Mouse (Mus musculus) heart, postnatal 25 days (tissue): ENCODE results near the gene Lyar. TPM values are rescaled to one million over a fixed set of nuclear protein-coding genes. Genes with fewer than 3 reads are reported as not detected.
A peak's percentile ranks its signal among the peaks of the same experiment; 100 is the strongest.

ENCODE experiments used
- DNase-seq: peaks from one replicate; pipeline ENCODE4 v3.0.0; 2022; ENCODE audit warnings: low spot score
- intact Hi-C: fragments of 180-260 bp; cut with DNase I; formaldehyde crosslinking; loops from one replicate; pipeline ENCODE4 v1.15.1; 2025
- total RNA-seq, 2 experiments: library from RNA; stranded (reverse); gene quantifications; 2 replicates each; pipeline ENCODE4 v1.2.3; 2021

Gene Lyar
- total RNA-seq, 2 experiments from 2014 or later, result 14.4 to 15.8 TPM

DNA sequence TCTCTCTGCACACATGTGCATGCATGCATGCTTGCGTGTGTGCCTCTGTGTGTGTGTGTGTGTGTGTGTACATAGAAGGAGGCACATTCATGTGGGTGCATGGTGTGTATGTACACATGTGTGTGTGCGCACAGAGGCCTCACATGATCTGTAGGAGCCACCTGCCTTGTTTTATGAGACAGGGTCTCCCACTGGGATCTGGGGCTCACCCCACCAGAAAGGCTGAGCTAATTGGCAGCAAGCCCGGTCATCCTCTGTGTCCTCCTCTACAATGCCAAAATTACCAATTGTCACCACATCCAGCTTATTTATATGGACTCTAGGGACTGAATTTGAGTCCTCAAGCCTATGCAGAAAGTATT lies 21.2 kb downstream of the Lyar start:
- DNase-seq, result no peak
- intact Hi-C loops, result no loop called here

DNA sequence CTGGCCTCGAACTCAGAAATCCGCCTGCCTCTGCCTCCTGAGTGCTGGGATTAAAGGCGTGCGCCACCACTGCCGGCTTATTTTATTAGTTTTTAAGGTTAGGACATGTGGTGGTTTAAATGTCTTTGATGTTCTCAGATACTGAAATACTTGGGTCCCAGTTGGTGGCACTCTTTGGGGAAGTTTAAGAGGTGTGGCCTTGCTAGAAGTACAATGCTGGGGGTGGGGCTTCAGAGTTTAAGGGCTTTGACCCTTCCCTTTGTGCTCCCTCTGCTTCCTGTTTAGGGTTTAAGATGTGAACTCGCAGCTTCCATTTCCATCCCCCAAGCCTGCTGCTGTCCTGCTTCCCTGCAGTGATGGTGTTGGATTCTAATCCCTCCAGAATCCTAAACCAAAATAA lies 21.7 kb downstream of the Lyar start:
- intact Hi-C loops, result no loop called here
- DNase-seq, result no peak

DNA sequence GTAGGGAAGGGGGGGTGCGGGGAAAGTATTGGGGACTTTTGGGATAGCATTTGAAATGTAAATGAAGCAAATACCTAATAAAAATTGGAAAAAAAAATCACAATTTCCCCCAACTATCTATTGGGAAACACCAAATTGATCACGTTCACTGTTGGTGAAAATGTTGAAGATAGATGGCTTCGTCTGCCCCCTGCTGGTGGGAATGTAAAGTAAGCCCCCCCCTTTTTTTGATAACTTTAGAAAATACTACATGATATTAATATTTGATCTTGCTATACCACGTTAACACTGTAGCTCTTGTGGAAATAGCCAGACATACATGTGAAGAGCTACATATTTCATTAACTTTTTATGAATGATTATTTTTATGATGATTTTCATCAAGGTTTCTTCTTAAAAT lies 34.9 kb downstream of the Lyar start:
- intact Hi-C loops, result loop anchor here (5.0 kb wide), 1 partner anchor 33 kb away; the partner anchor contains the start of genes Lyar and Zbtb49
- no peak for DNase-seq

DNA sequence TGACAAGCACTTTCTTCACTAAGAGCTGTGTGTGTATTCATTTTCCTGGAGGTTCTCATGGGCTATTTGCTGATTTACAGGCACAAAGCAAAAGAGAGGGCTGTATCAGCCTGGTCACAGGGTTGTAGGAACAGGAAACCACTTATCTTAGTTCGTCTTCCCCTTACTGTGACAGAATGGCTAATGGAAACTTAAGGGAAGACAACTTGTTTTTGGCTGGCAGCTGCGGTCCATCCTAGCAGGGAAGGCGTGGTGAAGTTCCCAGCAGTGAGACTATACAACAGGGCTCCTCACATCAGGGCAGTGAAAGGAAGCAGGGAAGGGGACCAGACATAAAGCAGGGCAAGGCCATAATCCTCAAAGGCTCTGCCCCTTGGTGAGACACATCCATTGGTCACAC lies 35.4 kb downstream of the Lyar start:
- no peak for DNase-seq
- intact Hi-C loops, result loop anchor here (5.0 kb wide), 1 partner anchor 33 kb away; the partner anchor contains the start of genes Lyar and Zbtb49

DNA sequence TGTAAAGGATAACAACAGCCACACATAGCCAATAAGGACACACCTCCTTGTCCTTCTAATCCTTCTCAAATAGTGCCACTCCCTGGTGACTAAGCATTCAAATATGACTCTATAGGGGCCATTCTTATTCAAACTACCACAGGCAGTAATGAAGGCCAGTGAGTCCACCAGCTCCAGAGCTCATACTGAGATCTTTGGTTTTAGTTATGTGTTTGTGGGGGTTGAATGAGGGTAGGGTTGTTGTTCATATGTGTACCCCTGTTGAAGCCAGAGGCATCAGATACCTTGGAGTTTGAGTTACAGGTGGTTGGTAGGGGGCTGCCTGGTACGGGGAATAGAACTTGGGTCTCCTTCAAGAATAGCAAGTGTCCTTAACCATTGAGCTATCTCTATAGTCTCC lies 36.3 kb downstream of the Lyar start:
- DNase-seq, result no peak
- intact Hi-C loops, result loop anchor here (5.0 kb wide), 1 partner anchor 34 kb away; the partner anchor contains the start of genes Lyar and Zbtb49

DNA sequence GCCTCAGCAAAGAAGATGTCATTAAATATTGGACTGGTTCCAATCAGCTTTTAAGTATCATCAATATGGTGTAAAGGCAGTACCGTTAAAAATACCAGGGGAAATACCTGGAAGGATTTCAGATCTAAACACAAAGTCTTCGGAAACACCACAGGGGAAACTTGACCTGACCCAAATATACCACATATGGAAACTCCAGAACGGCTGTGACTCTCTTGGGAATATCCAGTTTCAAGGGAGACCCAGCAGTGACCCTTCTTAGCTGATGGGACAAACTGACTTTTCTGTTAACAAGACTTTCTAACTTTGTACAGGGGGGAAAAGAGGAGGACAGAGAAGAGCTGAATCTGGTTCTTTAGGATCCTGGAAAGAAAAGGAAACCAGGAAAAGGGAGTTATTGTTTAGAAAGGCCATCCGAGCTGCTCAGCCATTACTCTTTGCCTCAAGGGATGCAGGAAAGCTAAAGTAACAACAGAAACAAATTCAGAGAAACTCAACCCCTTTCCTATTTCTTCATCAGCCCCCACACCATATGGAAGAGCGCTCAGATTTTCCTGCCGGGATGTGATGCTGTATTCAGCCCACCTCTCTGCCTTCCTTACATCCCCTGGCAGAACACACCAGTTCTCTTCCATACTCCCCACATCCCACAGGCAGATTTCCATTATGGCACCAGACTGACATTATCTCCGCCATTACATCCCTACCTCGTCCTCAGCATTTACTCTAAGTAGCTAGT lies 37.9 kb downstream of the Lyar start:
- DNase-seq, result no peak
- intact Hi-C loops, result loop anchor here (5.0 kb wide), 1 partner anchor 36 kb away; the partner anchor contains the start of genes Lyar and Zbtb49

DNA sequence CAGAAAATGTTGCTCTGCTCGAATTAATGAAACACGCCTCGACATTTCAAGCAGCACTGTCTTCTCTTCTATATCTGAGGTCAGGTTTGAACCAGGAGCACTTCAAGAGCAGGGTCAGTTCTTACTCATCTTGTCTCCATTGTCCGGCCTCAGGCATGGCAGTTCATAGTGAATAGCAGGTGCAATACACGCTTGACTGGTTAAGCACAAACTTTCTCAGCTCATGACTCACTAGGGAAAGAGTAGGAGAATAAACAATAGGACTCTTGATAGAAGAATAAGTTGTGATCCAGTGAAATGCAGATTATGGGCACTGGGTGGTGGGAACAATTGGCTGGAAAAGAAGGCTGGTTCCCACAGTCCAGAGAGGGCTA lies 38.5 kb downstream of the Lyar start:
- intact Hi-C loops, result loop anchor here (5.0 kb wide), 1 partner anchor 36 kb away; the partner anchor contains the start of genes Lyar and Zbtb49
- DNase-seq, result no peak

DNA sequence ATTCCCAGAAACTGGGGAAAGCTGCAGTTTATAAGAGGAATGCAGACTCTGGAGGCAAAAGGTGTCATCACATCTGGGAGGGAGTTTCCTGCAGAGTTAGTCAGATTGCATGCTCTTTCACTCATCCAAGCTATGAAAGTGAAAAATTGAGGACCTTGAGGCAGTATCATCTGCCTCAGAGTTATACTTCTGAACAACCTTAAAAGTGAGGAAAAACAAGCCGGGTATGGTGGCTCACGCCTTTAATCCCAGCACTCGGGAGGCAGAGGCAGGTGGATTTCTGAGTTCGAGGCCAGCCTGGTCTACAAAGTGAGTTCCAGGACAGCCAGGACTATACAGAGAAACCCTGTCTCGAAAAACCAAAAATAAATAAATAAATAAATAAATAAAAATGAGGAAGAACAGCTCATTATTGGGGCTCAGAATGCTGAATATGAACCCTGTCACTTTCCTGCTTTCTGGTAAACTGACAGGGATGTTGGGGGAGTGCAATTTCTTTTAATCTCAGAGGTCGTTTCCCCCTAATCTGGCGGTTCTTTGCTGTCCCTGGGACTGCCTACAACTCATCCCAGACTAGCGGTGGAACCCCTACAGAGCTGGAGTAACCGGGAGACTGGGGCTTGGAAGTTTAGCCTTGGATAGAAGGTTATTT lies 39.3 kb downstream of the Lyar start:
- intact Hi-C loops, result loop anchor here (5.0 kb wide), 1 partner anchor 37 kb away; the partner anchor contains the start of genes Lyar and Zbtb49
- no peak for DNase-seq

DNA sequence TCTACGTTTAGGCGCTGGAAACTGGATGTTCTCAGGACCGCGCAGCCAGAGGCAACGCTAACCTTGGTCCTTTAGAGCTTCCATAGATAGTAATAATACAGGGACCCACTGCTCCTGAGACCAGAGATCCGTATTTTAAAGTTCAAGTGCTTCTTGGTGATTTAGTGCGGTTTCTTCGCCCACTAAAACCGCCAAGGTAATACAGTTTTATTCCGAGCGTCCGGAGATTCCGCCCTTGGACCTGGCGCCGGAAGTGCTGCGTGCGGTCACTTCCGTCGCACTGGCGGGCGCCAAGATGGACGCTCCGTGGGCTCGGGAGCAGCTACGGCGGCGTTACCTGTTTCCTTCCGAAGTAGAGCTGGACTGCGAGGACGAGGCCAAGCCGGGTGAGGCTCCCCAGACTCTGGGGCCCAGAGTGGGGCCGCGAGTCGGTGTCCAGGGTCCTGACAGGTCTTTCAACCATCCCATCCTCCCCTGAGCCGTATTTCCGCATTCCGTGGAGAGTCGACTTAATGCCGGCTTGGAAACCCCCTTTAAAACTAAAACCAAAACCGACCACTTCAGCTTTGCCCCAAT lies 39.9 kb downstream of the Lyar start, which contains the start of gene Tmem128:
TSS of gene Tmem128 (plus strand) at position 79 of the 576 bp plus-strand sequence.
- peak; percentile 35 for DNase-seq
- intact Hi-C loops, result no loop called here

DNA sequence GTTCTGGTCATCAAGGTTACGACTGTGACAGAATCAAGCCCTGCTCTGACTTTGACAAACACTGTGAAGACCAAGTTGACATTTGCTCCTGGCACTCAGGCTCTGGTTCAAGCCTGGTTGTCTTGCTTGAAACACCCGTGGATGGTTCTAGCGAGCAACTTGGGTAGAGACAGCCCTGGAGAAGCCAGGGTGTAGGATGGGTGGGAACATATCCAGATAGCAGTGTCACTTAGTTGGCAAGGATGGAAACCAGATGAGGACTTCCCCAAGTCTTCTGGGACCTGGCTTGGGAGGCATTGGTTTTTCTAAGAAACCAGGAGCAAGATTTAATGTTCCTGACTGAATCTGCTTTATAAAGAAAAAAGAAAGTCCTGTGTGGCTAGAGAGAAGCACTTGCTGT lies 50.7 kb downstream of the Lyar start:
- intact Hi-C loops, result no loop called here
- DNase-seq, result no peak

DNA sequence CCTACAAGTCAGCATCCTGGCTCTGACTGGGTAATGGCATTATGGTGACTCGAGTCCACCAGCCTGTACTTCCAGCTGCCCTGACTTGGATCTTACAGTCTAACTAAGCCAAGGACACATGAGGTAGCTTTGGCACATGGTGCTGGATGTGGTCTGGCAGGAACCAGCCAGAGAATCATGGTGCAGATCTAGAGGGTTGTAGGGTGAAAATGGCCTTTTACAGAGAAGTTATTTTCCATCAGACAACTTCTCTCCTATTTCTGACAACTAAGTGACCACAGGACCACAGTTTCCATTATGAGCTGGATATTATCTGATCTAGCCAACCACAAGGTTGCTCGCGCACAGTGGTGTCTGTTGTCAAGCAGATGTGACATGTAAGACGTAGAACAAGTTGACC lies 53.6 kb downstream of the Lyar start:
- intact Hi-C loops, result no loop called here
- no peak for DNase-seq

DNA sequence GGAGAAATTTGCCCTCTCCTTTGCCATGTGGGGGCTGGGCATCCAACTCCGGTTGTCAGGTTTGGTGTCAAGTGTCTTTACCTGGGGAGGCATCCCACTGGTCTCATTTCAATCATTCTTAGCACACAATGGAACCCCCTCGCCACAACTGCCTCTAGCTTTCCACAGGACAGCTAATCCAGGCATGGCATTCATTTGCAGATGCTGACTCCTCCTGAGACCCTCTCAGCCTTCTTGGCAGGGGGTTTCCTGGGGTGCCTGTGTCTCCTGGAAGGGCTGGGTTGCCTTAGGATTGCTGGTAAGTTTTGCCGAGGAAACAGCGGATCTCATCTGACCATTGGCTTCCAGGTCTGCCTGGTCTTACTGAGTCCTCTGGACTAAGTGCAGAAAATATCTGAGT lies 55.5 kb downstream of the Lyar start, which contains the start of gene Otop1:
TSS of gene Otop1 (plus strand) at position 202 of the 400 bp plus-strand sequence.
- no peak for DNase-seq
- intact Hi-C loops, result no loop called here

DNA sequence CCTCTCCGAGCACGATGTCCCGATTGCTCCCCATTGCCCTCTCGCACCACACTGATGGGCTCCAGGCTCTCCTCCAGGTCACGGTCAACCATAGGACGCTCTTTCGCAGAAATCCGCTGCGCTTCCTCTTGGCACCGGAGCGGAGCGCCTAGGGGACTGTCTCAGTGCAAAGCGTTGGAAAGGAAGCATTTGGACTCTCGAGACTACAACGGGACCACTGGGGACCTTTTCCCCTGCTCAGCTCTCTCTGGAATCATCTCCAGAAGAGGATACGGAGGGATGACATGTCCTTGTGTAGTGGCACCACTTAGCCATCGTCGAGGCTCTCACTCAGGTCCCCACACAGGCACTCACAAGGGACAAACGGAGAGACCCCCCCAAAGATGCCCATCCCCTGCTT lies 56.2 kb downstream of the Lyar start:
- no peak for DNase-seq
- intact Hi-C loops, result no loop called here

DNA sequence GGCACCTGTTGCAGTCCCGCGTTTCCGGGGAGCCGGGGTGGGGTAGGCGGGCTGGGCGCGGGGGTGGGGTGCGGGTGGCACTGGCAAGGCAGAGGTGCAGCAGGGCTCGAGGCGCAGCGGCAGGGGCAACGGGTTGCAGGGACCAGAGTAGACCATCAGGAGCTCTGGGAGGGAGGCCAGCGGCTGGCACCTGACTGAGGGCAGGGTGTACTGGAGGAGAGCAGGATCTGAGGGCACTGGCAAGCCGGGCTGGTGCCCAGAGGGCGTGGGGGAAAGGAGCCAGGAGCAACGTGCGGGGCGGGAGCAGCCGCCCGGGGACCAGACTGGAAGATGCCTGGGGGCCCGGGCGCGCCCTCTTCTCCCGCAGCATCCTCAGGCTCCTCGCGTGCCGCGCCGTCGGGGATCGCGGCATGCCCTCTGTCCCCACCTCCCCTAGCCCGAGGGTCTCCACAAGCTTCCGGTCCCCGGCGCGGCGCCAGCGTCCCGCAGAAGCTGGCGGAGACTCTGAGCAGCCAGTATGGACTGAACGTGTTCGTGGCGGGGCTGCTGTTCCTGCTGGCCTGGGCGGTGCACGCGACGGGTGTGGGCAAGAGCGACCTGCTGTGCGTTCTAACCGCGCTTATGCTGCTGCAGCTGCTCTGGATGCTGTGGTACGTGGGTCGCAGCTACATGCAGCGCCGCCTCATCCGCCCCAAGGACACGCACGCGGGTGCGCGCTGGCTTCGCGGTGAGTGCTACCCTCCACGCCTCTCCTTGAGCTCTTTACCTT lies 57.0 kb downstream of the Lyar start:
- DNase-seq, result no peak
- intact Hi-C loops, result no loop called here

DNA sequence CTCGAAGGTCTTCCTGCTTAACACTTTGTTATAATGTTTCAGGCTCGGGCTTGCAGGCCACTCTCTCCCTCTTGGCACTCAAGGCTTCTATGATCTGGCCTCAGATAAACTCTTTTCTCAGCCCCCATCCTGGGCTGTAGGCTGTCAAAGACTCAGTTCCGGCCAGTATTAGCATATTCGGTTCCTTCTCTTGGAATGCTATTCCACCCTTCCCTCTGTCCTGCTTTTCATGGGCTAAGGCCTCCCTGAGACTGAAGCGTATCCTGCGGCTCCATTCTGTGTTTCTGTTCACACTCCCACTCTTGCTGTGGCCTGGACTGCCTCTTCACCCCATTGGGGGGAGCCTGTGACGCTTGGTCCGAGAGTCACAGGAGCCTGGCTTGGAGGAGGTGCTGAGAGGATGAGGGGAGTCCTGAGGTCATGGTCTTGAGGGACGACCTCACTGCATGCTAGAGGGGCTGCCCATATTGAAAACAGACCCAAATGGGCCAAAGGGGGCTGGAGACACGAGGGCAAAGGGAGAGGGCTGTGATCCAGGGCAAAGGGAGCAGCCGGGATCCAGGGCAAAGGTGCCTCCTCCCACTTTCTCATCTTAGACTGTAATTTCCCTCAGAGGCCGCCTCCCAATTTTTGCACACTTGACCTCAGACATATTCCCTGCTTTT lies 57.8 kb downstream of the Lyar start:
- intact Hi-C loops, result no loop called here
- DNase-seq, result no peak

DNA sequence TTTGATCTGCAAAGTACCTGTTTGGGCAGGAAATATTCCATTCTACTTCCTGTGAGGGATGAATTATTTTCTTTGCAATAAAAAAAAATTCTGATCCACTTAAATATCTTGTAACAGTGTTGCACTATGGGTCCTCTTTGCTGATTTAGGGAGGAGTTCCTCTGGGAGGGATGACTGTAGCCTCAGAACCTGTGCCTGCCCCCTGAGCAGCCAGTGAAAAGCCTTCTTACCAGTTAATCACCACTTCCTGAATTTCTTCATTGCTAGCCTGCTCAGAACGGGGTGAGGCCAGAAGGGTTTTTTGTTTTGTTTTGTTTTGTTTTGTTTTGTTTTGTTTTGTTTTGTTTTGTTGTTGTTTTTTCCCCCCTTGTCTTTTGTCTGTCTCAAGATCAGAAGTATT lies 59.8 kb downstream of the Lyar start:
- no peak for DNase-seq
- intact Hi-C loops, result no loop called here
